11 mouse cellular contexts compared by ENCODE assay signal in genomic region chr1:72286904-72287303, GRCm38 (mm10). TPM values are rescaled to one million over a fixed set of nuclear protein-coding genes. Genes with fewer than 3 reads are reported as not detected.
DNase-seq lines count a peak whose midpoint lies in the region; ATAC-seq and TF ChIP-seq lines count a peak whose summit lies in the region.
"Had no signal": no experiment of that assay in that cellular context is flagged by ENCODE, and none has a peak within 500 bp of the region (broad histone marks: within the 10 kb centered on the region; RNA-seq: fewer than 3 reads in every experiment).

No protein-coding gene starts in this region.

- no peaks in the 10 kb centered on the region for H3K36me3 ChIP-seq in kidney, adult 2 months (ENCODE audit: control insufficient read depth, insufficient read depth, low read length)
- no peaks in the 10 kb centered on the region for H3K36me3 ChIP-seq in embryonic facial prominence, embryonic 11.5 days (replicated peaks; ENCODE audit: control insufficient read depth, insufficient read depth, low read depth, low read length)
- no peaks in the 10 kb centered on the region; the same call in 1 of the 2 replicates for H3K36me3 ChIP-seq in hindbrain, embryonic 13.5 days
- no peaks in the 10 kb centered on the region for H3K36me3 ChIP-seq in intestine, postnatal 0 days (ENCODE audit: control insufficient read depth, insufficient read depth)
- no peaks in the 10 kb centered on the region for H3K36me3 ChIP-seq in intestine, embryonic 16.5 days (ENCODE audit: control insufficient read depth, insufficient read depth, low read length)
- H3K36me3 ChIP-seq: limb, embryonic 15.5 days had no signal

- no peak for DNase-seq in kidney, adult 2 months
- no peak for DNase-seq in kidney, postnatal 25 days
- peak; percentile 22 for DNase-seq in embryonic facial prominence, embryonic 11.5 days (ENCODE audit: low spot score)
- DNase-seq in neural tube, embryonic 10.5 days (ENCODE audit: extremely low spot score, low spot score) = peak; percentile 34
- no peak for DNase-seq in thymus, postnatal 25 days
- DNase-seq: cerebellum, adult 11 months; heart, adult 11 months had no signal

- H3K27me3 ChIP-seq in kidney, adult 2 months (replicated peaks; ENCODE audit: control insufficient read depth, insufficient read depth, low read length) = no peaks in the 10 kb centered on the region
- H3K27me3 ChIP-seq in embryonic facial prominence, embryonic 11.5 days (ENCODE audit: control insufficient read depth, insufficient read depth, low read length) = no peaks in the 10 kb centered on the region
- H3K27me3 ChIP-seq in hindbrain, embryonic 13.5 days = no peaks in the 10 kb centered on the region
- no peaks in the 10 kb centered on the region for H3K27me3 ChIP-seq in intestine, postnatal 0 days (replicated peaks; ENCODE audit: control insufficient read depth, insufficient read depth, low read length)
- no peaks in the 10 kb centered on the region for H3K27me3 ChIP-seq in intestine, embryonic 16.5 days (replicated peaks; ENCODE audit: control insufficient read depth, insufficient read depth, low read length)
- H3K27me3 ChIP-seq: limb, embryonic 15.5 days had no signal

- ATAC-seq in embryonic facial prominence, embryonic 11.5 days (replicated peaks; ENCODE audit: insufficient number of reproducible peaks, low FRiP score, low TSS enrichment, low read depth) = peak; percentile 21; the same call in 1 of the 2 replicates
- ATAC-seq in hindbrain, embryonic 13.5 days (ENCODE audit: low FRiP score) = peak; percentile 52
- no peak for ATAC-seq in intestine, postnatal 0 days
- no peak for ATAC-seq in intestine, embryonic 16.5 days

- H3K9me3 ChIP-seq in embryonic facial prominence, embryonic 11.5 days (replicated peaks; ENCODE audit: control insufficient read depth, low read length) = no peaks in the 10 kb centered on the region
- H3K9me3 ChIP-seq in hindbrain, embryonic 13.5 days = no peaks in the 10 kb centered on the region
- H3K9me3 ChIP-seq in intestine, postnatal 0 days (ENCODE audit: control insufficient read depth) = no peaks in the 10 kb centered on the region
- H3K9me3 ChIP-seq in intestine, embryonic 16.5 days (ENCODE audit: control insufficient read depth, low read length) = no peaks in the 10 kb centered on the region
- H3K9me3 ChIP-seq: limb, embryonic 15.5 days had no signal

- no peak overlapping the region for H3K4me2 ChIP-seq in embryonic facial prominence, embryonic 11.5 days (ENCODE audit: low read depth, low read length)
- H3K4me2 ChIP-seq in hindbrain, embryonic 13.5 days = peak overlapping the region; percentile 81
- H3K4me2 ChIP-seq in intestine, postnatal 0 days (replicated peaks; ENCODE audit: low read depth) = no peak overlapping the region
- H3K4me2 ChIP-seq in intestine, embryonic 16.5 days (ENCODE audit: low read depth, low read length) = no peak overlapping the region
- H3K4me2 ChIP-seq: limb, embryonic 15.5 days had no signal

- H3K4me1 ChIP-seq in kidney, adult 2 months (ENCODE audit: control insufficient read depth, insufficient read depth, low read length) = peaks cover 23% of the 10 kb centered on the region; the same call in 1 of the 2 replicates
- H3K4me1 ChIP-seq in embryonic facial prominence, embryonic 11.5 days (ENCODE audit: control insufficient read depth, insufficient read depth, low read length) = no peaks in the 10 kb centered on the region
- peaks cover 38% of the 10 kb centered on the region for H3K4me1 ChIP-seq in hindbrain, embryonic 13.5 days (replicated peaks)
- H3K4me1 ChIP-seq in intestine, postnatal 0 days (replicated peaks; ENCODE audit: control insufficient read depth, insufficient read depth, low read length) = peaks cover 8% of the 10 kb centered on the region; the same call in 1 of the 2 replicates
- peaks cover 3% of the 10 kb centered on the region for H3K4me1 ChIP-seq in intestine, embryonic 16.5 days (ENCODE audit: control insufficient read depth, insufficient read depth, low read length)

- H3K4me3 ChIP-seq in kidney, adult 2 months (ENCODE audit: insufficient read depth, low read depth, low read length) = peak overlapping the region; percentile 22
- H3K4me3 ChIP-seq in embryonic facial prominence, embryonic 11.5 days (ENCODE audit: low read depth, low read length) = no peak overlapping the region
- H3K4me3 ChIP-seq in hindbrain, embryonic 13.5 days = peak overlapping the region; percentile 19; the same call in 1 of the 2 replicates
- H3K4me3 ChIP-seq in intestine, postnatal 0 days (ENCODE audit: low read depth, low read length) = no peak overlapping the region
- no peak overlapping the region for H3K4me3 ChIP-seq in intestine, embryonic 16.5 days (ENCODE audit: low read length)
- H3K4me3 ChIP-seq: limb, embryonic 15.5 days had no signal

- WGBS in kidney, adult 2 months = 37% methylated on average over 5 of the region's 5 CpGs
- 23% methylated on average over 5 of the region's 5 CpGs for WGBS in embryonic facial prominence, embryonic 11.5 days
- WGBS in hindbrain, embryonic 13.5 days = 11% methylated on average over 5 of the region's 5 CpGs
- WGBS in intestine, postnatal 0 days = 62% methylated on average over 5 of the region's 5 CpGs
- WGBS in intestine, embryonic 16.5 days = 37% methylated on average over 5 of the region's 5 CpGs

- no peak for TF ChIP-seq POLR2A in kidney, adult 2 months (IDR thresholded peaks at IDR 0.05; ENCODE audit: low read depth, low read length)

- no peak for TF ChIP-seq CTCF in kidney, adult 2 months (conservative IDR thresholded peaks at IDR 0.05; ENCODE audit: insufficient read depth, insufficient read length, low read depth, low read length)
- TF ChIP-seq CTCF in intestine, postnatal 0 days (IDR thresholded peaks at IDR 0.05; ENCODE audit: low read depth) = no peak

- H3K9ac ChIP-seq in embryonic facial prominence, embryonic 11.5 days (replicated peaks; ENCODE audit: low read length) = no peak overlapping the region
- peak overlapping the region; percentile 89 for H3K9ac ChIP-seq in hindbrain, embryonic 13.5 days
- H3K9ac ChIP-seq in intestine, postnatal 0 days (ENCODE audit: low read depth, low read length) = no peak overlapping the region
- H3K9ac ChIP-seq in intestine, embryonic 16.5 days (ENCODE audit: low read depth, low read length) = no peak overlapping the region
- H3K9ac ChIP-seq: limb, embryonic 15.5 days had no signal

- H3K27ac ChIP-seq in kidney, adult 2 months (ENCODE audit: insufficient read depth, low read depth, low read length) = peak overlapping the region; percentile 77
- no peak overlapping the region for H3K27ac ChIP-seq in embryonic facial prominence, embryonic 11.5 days (replicated peaks; ENCODE audit: low read depth, low read length)
- H3K27ac ChIP-seq in hindbrain, embryonic 13.5 days = peak overlapping the region; percentile 94
- no peak overlapping the region for H3K27ac ChIP-seq in intestine, postnatal 0 days (ENCODE audit: low read depth, low read length)
- H3K27ac ChIP-seq in intestine, embryonic 16.5 days (ENCODE audit: low read length) = no peak overlapping the region
- H3K27ac ChIP-seq: limb, embryonic 15.5 days had no signal

RNA-seq across cellular contexts. Expression of gene Tmem169, which starts 2.7 kb away (rescaled TPM):
- polyA plus RNA-seq in kidney, adult 2 months (2012; rRNA removed) = 4.2 and 5.9 TPM in 2 replicates
- polyA plus RNA-seq in embryonic facial prominence, embryonic 11.5 days (2014; fragmentation: Nextera tagmentation; extraction: Ambion mirVana) = 7.0 and 7.3 TPM in 2 replicates
- 42.3 and 46.8 TPM in 2 replicates for polyA plus RNA-seq in hindbrain, embryonic 13.5 days (2015; fragmentation: Nextera tagmentation; extraction: Ambion mirVana)
- 1.3 TPM in 2 replicates for polyA plus RNA-seq in intestine, postnatal 0 days (2015; fragmentation: Nextera tagmentation; extraction: Ambion mirVana)
- polyA plus RNA-seq in intestine, embryonic 16.5 days (2015; fragmentation: Nextera tagmentation; extraction: Ambion mirVana) = 2.1 and 2.3 TPM in 2 replicates

RNA-seq across cellular contexts. Expression of gene Pecr, which starts 2.8 kb away (rescaled TPM):
- 215 and 254 TPM in 2 replicates for polyA plus RNA-seq in kidney, adult 2 months (2012; rRNA removed)
- 23.0 and 23.3 TPM in 2 replicates for polyA plus RNA-seq in embryonic facial prominence, embryonic 11.5 days (2014; fragmentation: Nextera tagmentation; extraction: Ambion mirVana)
- polyA plus RNA-seq in hindbrain, embryonic 13.5 days (2015; fragmentation: Nextera tagmentation; extraction: Ambion mirVana) = 8.8 and 8.9 TPM in 2 replicates
- 67.9 and 88.6 TPM in 2 replicates for polyA plus RNA-seq in intestine, postnatal 0 days (2015; fragmentation: Nextera tagmentation; extraction: Ambion mirVana)
- 82.7 and 96.5 TPM in 2 replicates for polyA plus RNA-seq in intestine, embryonic 16.5 days (2015; fragmentation: Nextera tagmentation; extraction: Ambion mirVana)

RNA-seq across cellular contexts. Expression of gene Xrcc5, which starts 20.3 kb away (rescaled TPM):
- 9.7 and 11.4 TPM in 2 replicates for polyA plus RNA-seq in kidney, adult 2 months (2012; rRNA removed)
- polyA plus RNA-seq in embryonic facial prominence, embryonic 11.5 days (2014; fragmentation: Nextera tagmentation; extraction: Ambion mirVana) = 77.5 and 77.8 TPM in 2 replicates
- 26.0 and 26.5 TPM in 2 replicates for polyA plus RNA-seq in hindbrain, embryonic 13.5 days (2015; fragmentation: Nextera tagmentation; extraction: Ambion mirVana)
- 14.0 and 14.3 TPM in 2 replicates for polyA plus RNA-seq in intestine, postnatal 0 days (2015; fragmentation: Nextera tagmentation; extraction: Ambion mirVana)
- 31.7 and 34.0 TPM in 2 replicates for polyA plus RNA-seq in intestine, embryonic 16.5 days (2015; fragmentation: Nextera tagmentation; extraction: Ambion mirVana)

Comparison
In these comparisons a context has a peak if more than half of its experiments do, and no peak if none do; other contexts are left out.
1. DNase-seq: peak in embryonic facial prominence, embryonic 11.5 days (single experiment) and neural tube, embryonic 10.5 days (single experiment); none in kidney, adult 2 months (single experiment), kidney, postnatal 25 days (0 of 2) and thymus, postnatal 25 days (single experiment).
2. H3K27ac ChIP-seq: peak in kidney, adult 2 months (single experiment) and hindbrain, embryonic 13.5 days (single experiment); none in embryonic facial prominence, embryonic 11.5 days (single experiment), intestine, postnatal 0 days (single experiment) and intestine, embryonic 16.5 days (single experiment).
3. H3K4me3 ChIP-seq: peak in kidney, adult 2 months (single experiment) and hindbrain, embryonic 13.5 days (single experiment); none in embryonic facial prominence, embryonic 11.5 days (single experiment), intestine, postnatal 0 days (single experiment) and intestine, embryonic 16.5 days (single experiment).
4. ATAC-seq: peak in embryonic facial prominence, embryonic 11.5 days (single experiment) and hindbrain, embryonic 13.5 days (single experiment); none in intestine, postnatal 0 days (single experiment) and intestine, embryonic 16.5 days (single experiment).